Mouse (Mus musculus) ES-Bruce4 (cell line): ENCODE data around the gene Inpp5e.

ENCODE experiments used
- CTCF ChIP-seq: IDR thresholded peaks from one replicate; pipeline ENCODE4 v1.8.1; 2011; ENCODE audit warnings: low read depth, low read length
- EP300 ChIP-seq: IDR thresholded peaks from 2 replicates; pipeline ENCODE4 v1.6.1; 2011; ENCODE audit warnings: low read depth, low read length; ENCODE audit not compliant: insufficient read depth
- POLR2A ChIP-seq: IDR thresholded peaks from one replicate; pipeline ENCODE4 v1.8.1; 2011; ENCODE audit warnings: low read length; ENCODE audit not compliant: insufficient read depth

- TF ChIP-seq CTCF (no peak), EP300 (no peak), POLR2A (no peak)
Measured at GRCm38 (mm10) chr2:26360772-26361171, 48.2 kb downstream of the Inpp5e start, which contains the start of gene Card9.
